Mouse (Mus musculus): ENCODE measurements around the gene Zcchc3.

- TF ChIP-seq CTCF (IDR thresholded peaks at IDR 0.05), result no peak
- TF ChIP-seq EP300 (IDR thresholded peaks at IDR 0.05), result no peak
Measured at GRCm38 (mm10) chr2:152373547-152373946, 41.3 kb downstream of the Zcchc3 start.

All from lung, postnatal 0 days (tissue).